Mouse (Mus musculus) monocyte, adult 5-6 weeks (primary cell): ENCODE data around the gene Zfp120. TPM values are rescaled to one million over a fixed set of nuclear protein-coding genes. Genes with fewer than 3 reads are reported as not detected.
"Not testable (repeated sequence)": the region's sequence is repeated elsewhere in the genome, so short reads cannot be mapped to it uniquely, and the experiment has no call there.

Experiments
- ATAC-seq: fragments of 153-309, 156-312 bp; replicated peaks from 2 replicates; pipeline ENCODE4 v1.8.0; 2017; ENCODE audit warnings: mild to moderate bottlenecking; ENCODE audit not compliant: low TSS enrichment, insufficient number of reproducible peaks, severe bottlenecking, poor library complexity, low FRiP score
- total RNA-seq: library from RNA; stranded (forward); fragments of 200-1000, 200-491, 200-594 nt; gene quantifications from 3 replicates; pipeline ENCODE4 v1.2.3, GENCODE M21; 2017

The Zfp120 gene
- 31.8 to 42.2 TPM (median 41.0 TPM) in 3 replicates for total RNA-seq

- ATAC-seq: peak; percentile 96
Measured at GRCm38 (mm10) chr2:150136435-150136897, at the start of gene Zfp120. Zfp120 (minus strand) TSS chr2:150136708.

GRCm38 (mm10) chr2:150181570-150181999, 45.1 kb upstream of the Zfp120 start, which contains the start of gene Gm14139:
Gm14139 (plus strand) TSS chr2:150181755.
- not testable (repeated sequence) for ATAC-seq

DNA sequence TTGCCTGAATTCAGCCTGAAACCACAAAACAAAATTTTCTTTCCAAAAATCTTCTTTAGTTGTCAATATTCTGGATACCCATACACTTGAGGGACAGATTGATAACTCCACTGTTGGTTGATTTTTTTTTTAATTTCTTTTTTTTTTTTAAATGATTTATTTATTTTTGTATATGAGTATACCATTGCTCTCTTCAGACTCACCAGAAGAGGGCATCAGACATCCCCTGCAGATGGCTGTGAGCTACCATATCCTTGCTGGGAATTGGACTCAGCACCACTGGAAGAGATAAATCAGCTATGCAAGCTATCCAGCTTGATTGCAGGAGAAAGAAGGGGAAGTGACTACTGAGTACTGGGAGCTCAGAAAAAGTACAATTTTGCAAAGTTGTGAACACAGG, 44.5 kb upstream of the Zfp120 start:
- ATAC-seq: not testable (repeated sequence)

DNA sequence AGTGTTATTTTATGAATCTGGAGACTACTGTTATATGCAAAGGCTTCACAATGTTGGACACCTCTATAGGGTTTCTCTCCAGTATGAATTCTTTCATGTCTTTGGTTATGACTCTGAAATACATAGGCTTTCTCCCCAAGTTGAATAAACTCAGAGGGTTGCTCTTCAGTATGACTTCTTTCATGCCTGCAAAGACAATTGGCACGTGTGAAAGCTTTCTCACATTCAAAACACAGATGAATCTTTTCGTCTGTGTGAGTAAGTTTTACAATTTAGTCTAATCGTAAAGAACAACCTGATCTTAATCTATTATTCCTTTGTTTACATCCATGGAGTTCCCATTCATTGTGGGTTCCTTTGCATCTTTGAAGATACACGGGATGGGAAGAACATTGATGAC, 43.1 kb upstream of the Zfp120 start, which contains the start of gene Gm10770:
Gm10770 (minus strand) TSS at position 101 of the 400 bp plus-strand sequence.
- not testable (repeated sequence) for ATAC-seq

DNA sequence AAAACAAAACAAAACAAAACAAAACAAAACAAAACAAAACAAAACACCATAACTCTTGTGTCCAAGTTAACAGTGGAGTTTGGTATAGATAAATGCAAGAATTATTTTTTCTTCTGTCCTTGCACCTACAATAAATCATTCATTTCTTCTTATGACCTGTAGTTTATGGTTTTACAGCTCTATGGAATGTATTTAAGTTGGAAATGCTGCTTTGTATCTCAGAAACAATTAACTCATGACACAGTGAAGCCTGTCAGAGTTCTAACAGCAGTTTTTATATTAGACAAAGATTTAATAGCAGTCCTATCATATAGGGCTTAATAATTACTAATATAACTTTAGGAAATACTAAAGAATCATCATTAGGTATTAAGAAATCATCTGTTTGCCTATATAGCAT, 37.3 kb upstream of the Zfp120 start:
- ATAC-seq: no peak

DNA sequence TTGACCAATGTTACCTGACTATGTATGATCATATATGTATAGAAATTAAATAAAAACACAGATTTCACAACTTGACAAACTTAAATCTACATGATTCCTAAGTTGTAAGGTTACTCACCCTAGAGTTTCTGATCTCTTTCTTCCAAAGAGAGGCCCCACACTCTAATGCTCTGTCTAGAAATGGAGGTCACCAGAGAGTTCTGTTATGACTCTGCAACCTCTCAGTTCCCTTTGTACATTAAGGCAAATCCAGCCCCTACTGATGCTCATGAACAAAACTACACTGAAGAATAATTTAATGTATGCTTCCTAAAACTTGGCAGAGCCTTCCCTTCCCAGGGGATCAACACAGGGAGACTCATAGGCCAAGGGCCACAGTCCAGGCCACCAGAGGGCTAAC, 30.2 kb upstream of the Zfp120 start:
- no peak for ATAC-seq

DNA sequence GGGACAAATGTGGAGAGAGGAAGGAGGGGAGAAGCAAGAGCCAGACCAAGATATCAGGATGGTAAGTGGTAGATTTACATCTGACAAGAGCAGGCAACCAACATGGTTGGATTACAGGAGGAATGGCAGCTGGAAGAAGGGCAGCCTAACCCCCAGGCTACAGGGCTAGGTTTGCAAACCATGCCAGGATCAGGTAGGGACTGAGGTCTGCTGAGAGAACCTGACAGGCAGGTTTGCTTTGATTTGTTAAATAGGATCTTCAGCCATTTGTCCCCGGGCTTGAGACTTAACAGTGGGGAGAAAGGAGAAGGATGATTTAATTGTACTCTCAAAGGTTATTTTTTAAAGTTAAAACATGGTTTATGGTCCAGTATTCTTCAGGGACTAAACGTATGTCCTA, 3.7 kb downstream of the Zfp120 start:
- ATAC-seq: no peak

DNA sequence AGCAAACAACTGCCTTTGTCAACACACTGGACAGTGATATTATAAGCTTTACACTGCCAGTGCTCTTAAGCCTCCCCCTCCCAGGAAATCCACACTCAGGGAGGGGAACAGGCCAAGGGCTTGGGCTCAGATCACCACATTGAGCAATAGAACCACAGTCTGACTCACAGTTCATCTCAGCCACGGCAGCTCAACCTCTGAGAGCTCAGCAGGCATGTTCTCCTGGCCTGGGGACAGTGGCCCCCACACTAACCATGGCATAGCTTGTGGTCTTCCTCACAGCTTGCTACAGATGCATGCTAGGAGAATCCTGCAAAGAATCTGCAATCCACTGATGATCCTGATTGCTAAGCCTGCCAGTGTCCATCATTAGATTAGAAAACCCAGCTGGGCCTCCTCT, 4.5 kb downstream of the Zfp120 start:
- not testable (repeated sequence) for ATAC-seq

- no peak for ATAC-seq
Measured at GRCm38 (mm10) chr2:150111247-150111912, 25.1 kb downstream of the Zfp120 start.

GRCm38 (mm10) chr2:150099618-150100017, 36.9 kb downstream of the Zfp120 start:
- ATAC-seq: not testable (repeated sequence)

Other genes with a start within 250 kb of the Zfp120 start
- not detected in 3 replicates for gene Gm10770, start 43.0 kb upstream of the Zfp120 start, total RNA-seq
- gene Gm14139, start 45.0 kb upstream of the Zfp120 start, total RNA-seq: 0.87 TPM in 1 of 3 replicates, not detected in the others
- 8.0 to 15.1 TPM (median 8.4 TPM) in 3 replicates for gene Zfp937, start 81.4 kb upstream of the Zfp120 start, total RNA-seq
- gene Gm21994, start 118.9 kb upstream of the Zfp120 start, total RNA-seq: 37.0 to 57.8 TPM (median 40.0 TPM) in 3 replicates
- 0.43 to 1.2 TPM (median 0.48 TPM) in 3 replicates for gene Gm14124, start 120.8 kb upstream of the Zfp120 start, total RNA-seq
- gene Gm10130, start 187.0 kb upstream of the Zfp120 start, total RNA-seq: 47.4 to 84.0 TPM (median 51.7 TPM) in 3 replicates
- 9.1 to 22.8 TPM (median 20.7 TPM) in 3 replicates for gene 3300002I08Rik, start 226.1 kb upstream of the Zfp120 start, total RNA-seq